Mouse (Mus musculus) embryonic fibroblast, embryonic 13.5 days (primary cell): ENCODE data around the gene Enkur. TPM values are rescaled to one million over a fixed set of nuclear protein-coding genes. Genes with fewer than 3 reads are reported as not detected.
"Not testable (repeated sequence)": the region's sequence is repeated elsewhere in the genome, so short reads cannot be mapped to it uniquely, and the experiment has no call there.

ENCODE experiments used
- H3K27ac ChIP-seq: 2 replicates; pipeline ENCODE4 v1.5.1; 2012; ENCODE audit warnings: low read length, control low read depth, inconsistent platforms; ENCODE audit not compliant: insufficient read depth
- H3K4me1 ChIP-seq: 2 replicates; pipeline ENCODE4 v1.6.1; 2011; ENCODE audit warnings: low read length; ENCODE audit not compliant: control insufficient read depth, insufficient read depth
- H3K4me3 ChIP-seq: 2 replicates; pipeline ENCODE4 v1.5.1; 2011; ENCODE audit warnings: mild to moderate bottlenecking, control low read depth, low read length; ENCODE audit not compliant: insufficient read depth
- CTCF ChIP-seq: IDR thresholded peaks from 2 replicates; pipeline ENCODE4 v1.5.1; 2011; ENCODE audit warnings: mild to moderate bottlenecking, control low read depth, low read length, moderate library complexity, borderline replicate concordance; ENCODE audit not compliant: insufficient read depth
- POLR2A ChIP-seq: IDR thresholded peaks from 2 replicates; pipeline ENCODE4 v1.6.1; 2011; ENCODE audit warnings: low read depth, mild to moderate bottlenecking, control low read depth, low read length, moderate library complexity
- polyA plus RNA-seq: library from polyadenylated mRNA; stranded (reverse); fragments of >200 nt; gene quantifications from 2 replicates; pipeline ENCODE4 v1.2.4, GENCODE M21; 2011; ENCODE audit warnings: low read depth; ENCODE audit not compliant: missing spikeins, insufficient read length

Enkur gene
- polyA plus RNA-seq, result 0.44 and 0.83 TPM in 2 replicates

DNA sequence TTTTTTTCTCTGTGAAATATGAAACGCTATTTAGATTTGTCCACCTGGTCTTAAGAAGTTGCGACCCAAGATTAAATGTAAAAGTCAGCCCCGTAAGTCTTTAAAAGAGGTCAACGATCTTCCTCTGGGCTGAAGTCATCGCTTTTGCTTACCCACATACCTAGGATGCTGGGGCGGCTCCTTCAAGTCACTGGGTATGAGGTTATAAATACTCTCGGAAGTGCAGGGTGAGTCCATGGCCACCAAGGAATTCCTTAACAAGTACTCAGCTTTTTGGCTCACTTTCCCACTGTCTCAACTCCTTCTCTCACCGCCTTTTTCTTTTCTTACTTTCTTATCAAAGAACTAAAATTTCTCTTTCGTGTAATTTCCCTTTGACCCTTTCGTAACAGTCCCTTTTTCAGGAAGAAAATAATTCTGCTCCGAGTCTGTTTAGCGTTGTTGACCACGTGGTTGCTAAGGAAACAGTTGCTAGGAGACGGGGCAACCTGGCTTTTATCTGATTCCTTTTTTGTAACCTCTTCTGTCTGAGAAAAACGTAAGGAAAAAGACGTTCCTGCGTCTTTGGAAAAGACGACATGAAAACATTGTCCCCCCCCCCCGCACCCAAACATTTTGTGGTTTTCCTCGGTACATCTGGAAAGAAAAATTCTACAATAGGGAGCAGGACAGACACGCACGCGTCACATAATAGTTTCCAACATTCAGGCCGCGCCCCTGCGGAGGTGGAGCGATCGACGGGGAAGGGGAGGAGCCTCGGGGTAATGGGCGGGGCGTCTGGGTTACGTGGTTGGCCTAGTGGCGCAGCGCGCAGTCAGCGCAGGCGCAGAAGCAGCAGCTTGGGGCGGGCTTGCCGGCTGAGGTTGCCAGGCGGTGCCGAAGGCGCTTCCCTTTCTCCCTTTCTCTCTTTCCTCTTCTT is at the start of gene Enkur, which contains the start of gene Thnsl1:
Gene Enkur, minus strand, starts transcription at position 454 of the 919 bp plus-strand sequence.
Gene Thnsl1, plus strand, starts transcription at position 813 of the 919 bp plus-strand sequence.
- H3K27ac ChIP-seq, result peak within 1 kb of the TSS; percentile 49; the same call in 1 of the 2 replicates

DNA sequence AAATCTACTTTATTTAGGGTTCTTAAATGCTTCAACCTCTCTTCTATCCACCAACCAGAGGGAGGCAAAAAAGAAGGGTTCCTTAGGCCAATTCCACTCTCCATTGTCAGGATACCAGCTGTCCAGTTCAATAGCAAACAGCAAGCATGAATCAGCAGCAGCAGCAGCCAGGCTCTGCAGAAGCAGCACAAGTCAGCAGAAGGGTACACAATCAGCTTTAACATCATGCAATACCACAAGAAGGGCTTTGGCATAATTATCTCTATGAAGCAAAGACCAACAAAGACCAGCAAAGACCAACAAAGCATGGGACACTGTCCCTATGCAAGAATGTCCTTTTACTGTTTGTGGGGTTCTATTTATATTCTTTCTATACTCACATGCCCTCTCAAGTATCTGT is 49.1 kb upstream of the Enkur start:
- no peak overlapping the region for H3K27ac ChIP-seq
- H3K4me1 ChIP-seq, result peaks cover 2% of the 10 kb centered on the region; the same call in 1 of the 2 replicates
- H3K4me3 ChIP-seq, result no peak overlapping the region
- TF ChIP-seq CTCF (no peak), POLR2A (no peak)

More for the DNA sequence above, at the start of gene Enkur, which contains the start of gene Thnsl1:
- Histone ChIP-seq H3K4me1 (no peaks in the 10 kb centered on the region; the same call in 1 of the 2 replicates), H3K4me3 (peak within 1 kb of the TSS; percentile 73)
- TF ChIP-seq CTCF (no peak), POLR2A (peak; percentile 95)

GRCm38 (mm10) chr2:21253644-21254043 is 48.5 kb upstream of the Enkur start:
- Histone ChIP-seq H3K27ac (no peak overlapping the region), H3K4me3 (no peak overlapping the region), H3K4me1 (peaks cover 2% of the 10 kb centered on the region; the same call in 1 of the 2 replicates)
- TF ChIP-seq POLR2A, result no peak
- TF ChIP-seq CTCF, result no peak

DNA sequence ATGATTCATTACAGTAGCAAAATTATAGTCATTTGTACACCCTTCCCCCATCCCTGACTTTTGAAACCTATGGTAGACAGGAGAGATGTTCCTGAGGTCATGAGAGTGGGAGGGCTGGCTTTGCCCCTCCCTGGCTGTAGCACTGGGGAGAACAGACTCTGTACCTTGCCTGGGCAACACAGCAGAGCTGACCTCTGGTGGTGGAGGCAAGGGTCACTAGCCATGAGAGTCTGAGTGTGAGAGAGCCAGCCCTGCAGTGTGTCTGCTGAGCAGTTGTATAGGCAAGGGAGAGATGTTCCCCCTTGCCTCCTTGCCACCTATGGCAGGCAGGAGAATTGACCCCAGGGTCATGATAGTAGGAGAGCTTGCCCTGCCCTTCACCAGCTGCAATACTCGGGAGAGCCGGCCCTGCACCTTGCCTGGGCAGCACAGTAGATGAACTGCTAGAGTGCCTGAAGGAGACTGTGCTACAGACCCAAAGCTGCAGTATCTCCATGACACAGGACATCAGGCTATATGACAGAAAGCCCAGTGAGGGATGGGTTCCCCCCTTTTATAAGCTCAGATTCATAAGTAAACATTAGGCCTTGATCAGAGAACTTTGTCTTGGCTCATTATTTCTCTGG is 40.4 kb upstream of the Enkur start:
- Histone ChIP-seq H3K4me1 (no peaks in the 10 kb centered on the region), H3K4me3 (no peak overlapping the region)
- TF ChIP-seq CTCF, result no peak

DNA sequence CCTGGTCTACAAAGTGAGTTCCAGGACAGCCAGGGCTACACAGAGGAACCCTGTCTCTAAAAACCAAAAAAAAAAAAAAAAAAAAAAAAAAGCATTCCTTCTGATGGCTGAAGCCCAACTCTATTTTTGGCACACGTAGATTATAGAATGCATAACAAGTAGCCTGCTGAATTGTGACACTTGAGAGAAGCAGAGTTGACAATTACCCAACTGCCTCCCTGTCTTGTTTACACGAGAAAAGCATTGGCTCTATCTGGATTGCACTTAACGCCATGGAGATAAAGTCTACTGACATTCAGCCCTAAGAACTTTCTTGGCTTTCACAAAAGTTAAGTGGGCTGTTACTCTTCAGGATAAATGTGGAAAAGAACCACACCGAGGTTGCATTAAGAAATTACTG is 39.8 kb upstream of the Enkur start:
- H3K4me3 ChIP-seq, result no peak overlapping the region
- H3K4me1 ChIP-seq, result no peaks in the 10 kb centered on the region
- no peak overlapping the region for H3K27ac ChIP-seq
- TF ChIP-seq POLR2A (no peak), CTCF (no peak)

More for the DNA sequence above, 40.4 kb upstream of the Enkur start:
- no peak overlapping the region for H3K27ac ChIP-seq

DNA sequence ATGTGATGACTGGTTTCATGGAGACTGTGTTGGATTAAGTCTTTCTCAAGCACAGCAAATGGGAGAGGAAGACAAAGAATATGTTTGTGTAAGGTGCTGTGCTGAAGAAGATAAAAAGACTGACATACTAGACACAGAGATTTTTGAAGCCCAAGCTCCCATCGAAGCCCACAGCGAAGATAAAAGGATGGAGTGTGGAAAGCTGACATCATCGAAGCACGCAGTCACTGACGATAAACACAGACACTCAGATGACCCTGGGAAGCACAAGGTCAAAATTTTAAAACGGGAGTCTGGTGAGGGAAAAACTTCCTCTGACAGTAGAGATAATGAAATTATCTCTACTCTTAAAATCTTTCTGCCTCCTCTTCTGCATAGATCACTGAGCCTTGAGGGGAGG is 38.9 kb upstream of the Enkur start:
- not testable (repeated sequence) for H3K4me3 ChIP-seq, H3K4me1 ChIP-seq, H3K27ac ChIP-seq

GRCm38 (mm10) chr2:21236846-21237245 is 31.7 kb upstream of the Enkur start:
- no peak for TF ChIP-seq CTCF
- TF ChIP-seq POLR2A, result no peak
- H3K4me3 ChIP-seq, result no peak overlapping the region
- H3K27ac ChIP-seq, result 0 out of 2 replicates have a peak overlapping the region, but pooled peaks have one; percentile 3
- peaks cover 13% of the 10 kb centered on the region for H3K4me1 ChIP-seq

GRCm38 (mm10) chr2:21235844-21236386 is 30.8 kb upstream of the Enkur start:
- Histone ChIP-seq H3K27ac (no peak overlapping the region), H3K4me1 (peaks cover 13% of the 10 kb centered on the region), H3K4me3 (no peak overlapping the region)
- TF ChIP-seq CTCF (no peak), POLR2A (no peak)

- no peak for TF ChIP-seq CTCF
- TF ChIP-seq POLR2A, result no peak
- no peak overlapping the region for H3K27ac ChIP-seq
- H3K4me3 ChIP-seq, result no peak overlapping the region
- peaks cover 13% of the 10 kb centered on the region for H3K4me1 ChIP-seq
Measured at GRCm38 (mm10) chr2:21234871-21235648, 29.9 kb upstream of the Enkur start.

DNA sequence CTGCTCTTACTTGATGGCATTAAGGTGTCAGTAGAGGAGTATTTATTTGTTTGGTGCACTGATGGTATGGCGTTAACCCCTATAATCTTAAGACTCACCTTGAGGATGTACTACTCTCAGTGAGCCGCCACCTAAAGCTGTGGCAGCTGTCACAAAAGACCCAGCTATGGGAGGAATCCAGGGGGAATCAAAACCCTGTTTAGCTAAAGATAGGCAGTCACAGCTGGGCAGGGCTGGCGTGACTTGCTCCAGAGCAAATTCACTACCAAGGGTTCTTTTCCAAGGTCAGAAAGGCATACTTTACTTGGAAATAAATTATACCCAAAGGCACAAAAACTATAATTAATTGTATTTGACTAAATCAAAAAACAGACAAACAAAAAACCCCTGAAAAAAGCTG is 26.0 kb upstream of the Enkur start:
- TF ChIP-seq CTCF (no peak), POLR2A (no peak)
- Histone ChIP-seq H3K27ac (no peak overlapping the region), H3K4me3 (no peak overlapping the region), H3K4me1 (peaks cover 11% of the 10 kb centered on the region)
